Mouse (Mus musculus) E14TG2a.4 (cell line): ENCODE results near the gene Dupd1.

Experiments used
- CTCF ChIP-seq: conservative IDR thresholded peaks from 2 replicates; pipeline ENCODE4 v1.5.1; 2014; ENCODE audit warnings: low read length
- NANOG ChIP-seq: IDR thresholded peaks from 2 replicates; pipeline ENCODE4 v1.6.1; 2014; ENCODE audit warnings: borderline replicate concordance, low read length, mixed read lengths
- POU5F1 ChIP-seq: IDR thresholded peaks from 2 replicates; pipeline ENCODE4 v1.6.1; 2014; ENCODE audit warnings: low read length, borderline replicate concordance

- TF ChIP-seq CTCF (no peak), POU5F1 (no peak), NANOG (no peak)
Measured at GRCm38 (mm10) chr14:21719646-21720383, 5.4 kb upstream of the Dupd1 start.
